Mouse (Mus musculus) layer of hippocampus, postnatal 10 days (tissue): Measurements from ENCODE around the gene Eya2. TPM values are rescaled to one million over a fixed set of nuclear protein-coding genes. Genes with fewer than 3 reads are reported as not detected.
A peak's percentile ranks its signal among the peaks of the same experiment; 100 is the strongest.

Source experiments
- DNase-seq, 2 experiments: peaks; one replicate each; pipeline ENCODE4 v3.0.0; 2021; ENCODE audit warnings: low spot score in 2 of 2
- total RNA-seq, 2 experiments: library from RNA; stranded (reverse); gene quantifications; 2 replicates each; pipeline ENCODE4 v1.2.3; 2021

The Eya2 gene
- total RNA-seq, 2 experiments from 2014 or later, result 4.0 to 5.3 TPM

GRCm38 (mm10) chr2:165815103-165815880 lies 220.5 kb downstream of the Eya2 start:
- DNase-seq, result no peak

GRCm38 (mm10) chr2:165817437-165817836 lies 222.6 kb downstream of the Eya2 start:
- DNase-seq, result no peak

- DNase-seq, result no peak
Measured at GRCm38 (mm10) chr2:165818570-165818969, 223.7 kb downstream of the Eya2 start.

- peak; percentile 67 to 73 for DNase-seq
Measured at GRCm38 (mm10) chr2:165818985-165819948, 224.4 kb downstream of the Eya2 start.

- no peak for DNase-seq
Measured at GRCm38 (mm10) chr2:165820073-165820472, 225.2 kb downstream of the Eya2 start.

GRCm38 (mm10) chr2:165820504-165821095 lies 225.8 kb downstream of the Eya2 start:
- no peak for DNase-seq

Other genes with a start within 250 kb of the Eya2 start
- under 1 TPM; 0.85 to 0.94 TPM for gene Zfp663, start 226.3 kb upstream of the Eya2 start, total RNA-seq
- gene Zfp334, start 206.8 kb upstream of the Eya2 start, total RNA-seq, result 10 to 100 TPM; 13.3 to 13.4 TPM
- gene Ocstamp, start 194.6 kb upstream of the Eya2 start, total RNA-seq, result under 1 TPM in 1 of 2 experiments, not detected in 1; 0.09 TPM
- gene Slc13a3, start 121.8 kb upstream of the Eya2 start, total RNA-seq, result 10 to 100 TPM; 22.1 to 23.8 TPM
- 10 to 100 TPM; 19.5 to 23.3 TPM for gene Trp53rka, start 101.7 kb upstream of the Eya2 start, total RNA-seq
- gene Slc2a10, start 91.2 kb upstream of the Eya2 start, total RNA-seq, result 1 to 10 TPM in 1 of 2 experiments, under 1 TPM in 1; 0.96 to 1.7 TPM